11 mouse cellular contexts compared by ENCODE assay signal in the genomic region with DNA sequence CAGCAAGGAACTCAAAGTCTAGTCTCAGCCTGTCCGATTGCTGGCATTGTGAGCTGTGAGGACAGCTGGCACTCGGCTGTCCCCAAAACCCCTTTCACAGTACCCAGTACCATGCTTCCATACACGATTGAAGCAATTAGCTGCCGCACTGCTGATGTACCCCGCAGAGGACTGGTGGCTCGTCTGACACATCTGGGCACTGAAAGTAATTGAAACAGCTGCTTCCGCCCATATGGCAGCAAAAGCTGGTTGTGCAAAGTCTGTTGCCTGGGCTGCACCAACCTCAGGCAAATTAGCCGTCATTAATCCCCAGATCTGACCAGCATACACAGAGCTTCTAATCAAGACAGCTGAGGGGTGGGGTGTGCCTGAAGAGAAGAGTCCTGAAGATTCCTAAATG.
DNase-seq lines count a peak whose midpoint lies in the region; ATAC-seq and TF ChIP-seq lines count a peak whose summit lies in the region.
"Had no signal": no experiment of that assay in that cellular context is flagged by ENCODE, and none has a peak within 500 bp of the region (broad histone marks: within the 10 kb centered on the region; RNA-seq: fewer than 3 reads in every experiment).

No protein-coding gene starts in this region.

- H3K36me3 ChIP-seq in embryonic facial prominence, embryonic 10.5 days (replicated peaks) = no peaks in the 10 kb centered on the region
- H3K36me3 ChIP-seq in hindbrain, embryonic 16.5 days (ENCODE audit: control insufficient read depth, insufficient read depth, low read length) = no peaks in the 10 kb centered on the region
- H3K36me3 ChIP-seq in neural tube, embryonic 15.5 days = no peaks in the 10 kb centered on the region
- H3K36me3 ChIP-seq in kidney, adult 2 months (ENCODE audit: control insufficient read depth, insufficient read depth, low read length) = no peaks in the 10 kb centered on the region
- H3K36me3 ChIP-seq: embryonic facial prominence, embryonic 15.5 days; liver, embryonic 12.5 days had no signal

- no peak overlapping the region for H3K4me3 ChIP-seq in embryonic facial prominence, embryonic 10.5 days
- H3K4me3 ChIP-seq in hindbrain, embryonic 16.5 days (ENCODE audit: low read length) = no peak overlapping the region
- no peak overlapping the region for H3K4me3 ChIP-seq in neural tube, embryonic 15.5 days (replicated peaks)
- no peak overlapping the region for H3K4me3 ChIP-seq in kidney, adult 2 months (ENCODE audit: insufficient read depth, low read depth, low read length)
- H3K4me3 ChIP-seq: embryonic facial prominence, embryonic 15.5 days; heart, adult 2 months; liver, embryonic 12.5 days had no signal

- H3K9me3 ChIP-seq in embryonic facial prominence, embryonic 10.5 days = no peaks in the 10 kb centered on the region
- no peaks in the 10 kb centered on the region for H3K9me3 ChIP-seq in hindbrain, embryonic 16.5 days (ENCODE audit: control insufficient read depth, low read length)
- H3K9me3 ChIP-seq in neural tube, embryonic 15.5 days (replicated peaks) = no peaks in the 10 kb centered on the region
- H3K9me3 ChIP-seq: embryonic facial prominence, embryonic 15.5 days; liver, embryonic 12.5 days had no signal

- no peak overlapping the region for H3K27ac ChIP-seq in embryonic facial prominence, embryonic 10.5 days (replicated peaks)
- no peak overlapping the region for H3K27ac ChIP-seq in hindbrain, embryonic 16.5 days (ENCODE audit: low read depth, low read length)
- H3K27ac ChIP-seq in neural tube, embryonic 15.5 days (replicated peaks) = no peak overlapping the region
- no peak overlapping the region for H3K27ac ChIP-seq in kidney, adult 2 months (ENCODE audit: insufficient read depth, low read depth, low read length)
- H3K27ac ChIP-seq: embryonic facial prominence, embryonic 15.5 days; heart, adult 2 months; liver, embryonic 12.5 days had no signal

- H3K27me3 ChIP-seq in embryonic facial prominence, embryonic 10.5 days (replicated peaks; ENCODE audit: low read depth, poor library complexity, severe bottlenecking) = no peaks in the 10 kb centered on the region
- H3K27me3 ChIP-seq in hindbrain, embryonic 16.5 days (replicated peaks; ENCODE audit: control insufficient read depth, insufficient read depth, low read length) = no peaks in the 10 kb centered on the region
- H3K27me3 ChIP-seq in neural tube, embryonic 15.5 days (replicated peaks) = no peaks in the 10 kb centered on the region
- no peaks in the 10 kb centered on the region for H3K27me3 ChIP-seq in kidney, adult 2 months (replicated peaks; ENCODE audit: control insufficient read depth, insufficient read depth, low read length)
- H3K27me3 ChIP-seq: embryonic facial prominence, embryonic 15.5 days; liver, embryonic 12.5 days had no signal

- no peak for DNase-seq in frontal cortex, postnatal 25 days (ENCODE audit: low spot score in 2 of 2)
- peak; percentile 28 for DNase-seq in embryonic facial prominence, embryonic 10.5 days (ENCODE audit: low spot score)
- DNase-seq in adrenal gland, postnatal 36 days = no peak
- DNase-seq in urinary bladder, postnatal 25 days (ENCODE audit: low spot score) = no peak
- DNase-seq in kidney, adult 2 months = no peak
- DNase-seq: heart, adult 2 months had no signal

- TF ChIP-seq POLR2A in kidney, adult 2 months (IDR thresholded peaks at IDR 0.05; ENCODE audit: low read depth, low read length) = no peak

- peaks cover 12% of the 10 kb centered on the region for H3K4me1 ChIP-seq in embryonic facial prominence, embryonic 10.5 days
- H3K4me1 ChIP-seq in hindbrain, embryonic 16.5 days (ENCODE audit: control insufficient read depth, insufficient read depth, low read depth, low read length) = peaks cover 7% of the 10 kb centered on the region
- peaks cover 18% of the 10 kb centered on the region for H3K4me1 ChIP-seq in neural tube, embryonic 15.5 days
- no peaks in the 10 kb centered on the region for H3K4me1 ChIP-seq in kidney, adult 2 months (ENCODE audit: control insufficient read depth, insufficient read depth, low read length)
- H3K4me1 ChIP-seq: embryonic facial prominence, embryonic 15.5 days; liver, embryonic 12.5 days had no signal

- no peak for TF ChIP-seq CTCF in kidney, adult 2 months (conservative IDR thresholded peaks at IDR 0.05; ENCODE audit: insufficient read depth, insufficient read length, low read depth, low read length)

- 55% methylated on average over 8 of the region's 8 CpGs for WGBS in embryonic facial prominence, embryonic 10.5 days
- 21% methylated on average over 8 of the region's 8 CpGs for WGBS in hindbrain, embryonic 16.5 days
- 19% methylated on average over 8 of the region's 8 CpGs for WGBS in neural tube, embryonic 15.5 days
- 67% methylated on average over 8 of the region's 8 CpGs for WGBS in kidney, adult 2 months

- ATAC-seq in frontal cortex, adult (ENCODE audit: low TSS enrichment) = peak; percentile 59
- peak; percentile 93 for ATAC-seq in hindbrain, embryonic 16.5 days
- peak; percentile 88 for ATAC-seq in neural tube, embryonic 15.5 days (ENCODE audit: low FRiP score)
- ATAC-seq: liver, embryonic 12.5 days had no signal

- 0 out of 2 replicates have a peak overlapping the region, but pooled peaks have one; percentile 21 for H3K4me2 ChIP-seq in hindbrain, embryonic 16.5 days (ENCODE audit: low read length)
- peak overlapping the region; percentile 12; the same call in 1 of the 2 replicates for H3K4me2 ChIP-seq in neural tube, embryonic 15.5 days
- H3K4me2 ChIP-seq: embryonic facial prominence, embryonic 15.5 days; liver, embryonic 12.5 days had no signal

- no peak overlapping the region; the same call in 1 of the 2 replicates for H3K9ac ChIP-seq in hindbrain, embryonic 16.5 days (ENCODE audit: low read depth, low read length)
- H3K9ac ChIP-seq in neural tube, embryonic 15.5 days (replicated peaks) = no peak overlapping the region
- H3K9ac ChIP-seq: embryonic facial prominence, embryonic 15.5 days; liver, embryonic 12.5 days had no signal
